Mouse (Mus musculus): ENCODE data around the gene Plxna2.

DNA sequence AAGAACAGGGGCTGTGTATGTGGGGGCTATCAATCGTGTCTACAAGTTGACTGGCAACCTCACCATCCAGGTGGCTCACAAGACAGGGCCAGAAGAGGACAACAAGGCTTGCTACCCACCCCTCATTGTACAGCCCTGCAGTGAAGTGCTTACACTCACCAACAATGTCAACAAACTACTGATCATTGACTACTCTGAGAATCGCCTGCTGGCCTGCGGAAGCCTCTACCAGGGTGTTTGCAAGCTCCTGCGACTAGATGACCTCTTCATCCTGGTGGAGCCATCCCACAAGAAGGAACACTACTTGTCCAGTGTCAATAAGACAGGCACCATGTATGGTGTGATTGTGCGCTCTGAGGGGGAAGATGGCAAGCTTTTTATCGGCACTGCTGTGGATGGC, 25.9 kb downstream of the Plxna2 start:
- no peak for TF ChIP-seq CTCF (IDR thresholded peaks at IDR 0.05; ENCODE audit: low read depth)
- no peak for TF ChIP-seq EP300 (IDR thresholded peaks at IDR 0.05; ENCODE audit: low read depth)
